Mouse (Mus musculus) olfactory bulb, adult 2 months (tissue): Measurements from ENCODE around the gene Ypel3.

Source experiments
- CTCF ChIP-seq: fragments of 200-500 bp; IDR thresholded peaks from 2 replicates; pipeline ENCODE4 v1.5.1; 2012; ENCODE audit warnings: low read depth, mild to moderate bottlenecking, low read length, moderate library complexity; ENCODE audit not compliant: insufficient read depth
- POLR2A ChIP-seq: fragments of 200-500 bp; IDR thresholded peaks from 2 replicates; pipeline ENCODE4 v1.6.1; 2012; ENCODE audit warnings: mild to moderate bottlenecking, low read depth, low read length, moderate library complexity; ENCODE audit not compliant: insufficient read depth

DNA sequence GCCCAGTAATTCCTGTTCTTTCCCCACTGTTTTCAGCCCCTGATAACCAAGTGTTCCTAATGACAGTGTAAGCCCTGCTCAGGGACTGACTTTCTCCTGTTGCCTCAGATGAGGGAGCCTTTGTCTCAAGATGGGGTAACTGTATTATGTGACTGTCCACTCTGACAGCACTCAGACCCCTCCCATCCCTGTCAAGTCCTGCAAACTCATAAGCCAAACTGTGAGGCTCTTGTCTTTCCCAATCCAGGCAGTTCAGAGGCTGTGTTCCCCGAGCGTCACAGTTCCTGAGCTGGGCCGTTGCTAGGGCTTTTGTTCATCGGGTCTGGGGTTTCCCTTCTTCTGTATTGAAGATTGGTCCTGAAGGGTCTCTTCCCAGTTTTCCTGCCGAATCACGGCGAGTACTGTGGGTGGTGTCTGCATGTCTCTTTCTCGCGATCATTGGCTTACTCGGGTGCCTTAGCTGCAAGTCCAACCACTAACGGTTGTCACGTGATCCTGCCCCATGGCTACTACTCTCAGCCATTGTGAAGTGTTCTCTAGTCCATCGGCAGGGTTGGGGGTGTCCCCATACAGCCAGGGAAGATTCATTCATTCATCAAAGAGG is 36.5 kb upstream of the Ypel3 start:
- TF ChIP-seq POLR2A: no peak
- TF ChIP-seq CTCF: no peak
